Mouse (Mus musculus) cerebellum, adult 9-11 months (tissue): ENCODE measurements around the gene Timp2.
A peak's percentile ranks its signal among the peaks of the same experiment; 100 is the strongest.
"Not testable (repeated sequence)": the region's sequence is repeated elsewhere in the genome, so short reads cannot be mapped to it uniquely, and the experiment has no call there.

ENCODE experiments used
- DNase-seq: peaks from one replicate; pipeline ENCODE4 v3.0.0; 2022

The Timp2 gene

DNA sequence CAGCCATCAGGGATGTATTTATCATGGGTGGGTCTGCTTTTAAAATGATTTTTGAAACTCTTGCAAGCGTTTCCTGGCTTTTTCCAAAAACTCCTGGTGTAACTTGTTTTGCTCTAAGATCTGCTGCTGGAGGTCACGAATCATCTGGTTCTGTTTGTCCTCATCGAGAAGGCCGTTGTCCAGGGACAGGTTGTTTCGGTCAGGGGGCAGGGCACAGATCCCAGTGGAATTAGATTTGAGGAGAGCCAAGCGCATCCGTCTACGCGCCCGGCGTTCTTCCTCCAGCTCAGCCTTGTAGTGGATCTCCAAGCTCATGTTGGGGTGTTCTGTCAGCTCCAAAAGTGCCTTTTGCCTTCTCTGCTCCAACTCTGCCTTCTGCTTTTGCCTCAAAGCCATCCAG, 23.2 kb downstream of the Timp2 start:
- DNase-seq = no peak

DNA sequence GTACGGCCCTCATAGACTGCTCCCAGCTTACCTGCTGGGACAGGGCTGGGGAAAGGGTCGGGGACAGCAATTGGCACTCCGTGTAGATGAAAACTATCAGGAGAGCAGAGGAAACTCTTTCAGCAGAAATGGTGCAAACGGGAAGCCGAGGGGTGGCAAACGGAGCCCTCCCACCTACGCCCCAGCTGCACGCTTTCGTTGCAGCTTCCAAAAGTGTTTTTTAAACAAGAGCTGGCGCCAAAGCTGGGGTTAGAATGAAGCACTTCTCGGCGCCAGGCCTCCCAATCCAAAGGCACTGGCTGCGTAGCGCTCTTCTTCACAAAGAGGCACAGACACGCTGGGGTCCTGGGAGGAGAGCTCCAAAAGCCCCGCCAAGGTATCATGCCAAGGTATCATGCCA, 24.8 kb downstream of the Timp2 start:
- DNase-seq = no peak

DNA sequence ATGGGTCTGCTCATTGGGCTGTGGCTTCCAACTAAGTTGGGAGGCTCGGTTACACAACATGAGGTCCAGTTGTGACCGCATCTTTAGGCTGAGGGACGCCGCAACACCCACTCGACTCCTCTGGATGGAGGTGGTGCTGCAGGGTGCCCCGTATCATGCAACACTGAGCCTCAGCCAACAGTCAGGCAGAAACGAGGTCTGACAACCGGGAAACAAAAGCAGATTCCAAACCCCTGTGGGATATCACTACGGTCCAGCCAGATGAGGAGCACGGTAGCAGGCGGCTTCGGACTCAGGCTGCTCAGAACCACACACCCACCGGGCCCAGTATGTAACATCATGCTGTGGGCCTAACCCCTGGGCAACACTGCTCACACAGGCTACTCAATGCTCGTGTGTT, 25.2 kb downstream of the Timp2 start:
- no peak for DNase-seq

DNA sequence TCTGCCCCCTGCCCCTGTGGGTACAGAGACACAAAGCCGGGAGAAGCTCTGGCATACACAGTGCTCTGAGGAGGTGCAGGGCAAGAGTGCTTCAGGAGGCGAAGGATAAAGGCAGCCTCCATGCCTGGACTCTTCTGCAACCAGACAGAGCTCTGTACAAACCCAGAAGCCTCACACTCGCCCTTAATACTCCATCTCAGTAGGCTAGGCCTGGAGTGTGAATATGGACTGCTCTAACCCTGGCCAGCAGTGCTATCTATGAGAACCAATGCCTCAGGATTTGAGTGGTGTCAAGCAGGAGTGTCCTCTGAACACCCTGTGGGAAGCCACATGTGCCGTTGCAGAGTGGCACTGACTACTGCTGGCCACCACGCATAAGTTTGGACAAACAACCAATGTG, 26.6 kb downstream of the Timp2 start:
- no peak for DNase-seq

DNA sequence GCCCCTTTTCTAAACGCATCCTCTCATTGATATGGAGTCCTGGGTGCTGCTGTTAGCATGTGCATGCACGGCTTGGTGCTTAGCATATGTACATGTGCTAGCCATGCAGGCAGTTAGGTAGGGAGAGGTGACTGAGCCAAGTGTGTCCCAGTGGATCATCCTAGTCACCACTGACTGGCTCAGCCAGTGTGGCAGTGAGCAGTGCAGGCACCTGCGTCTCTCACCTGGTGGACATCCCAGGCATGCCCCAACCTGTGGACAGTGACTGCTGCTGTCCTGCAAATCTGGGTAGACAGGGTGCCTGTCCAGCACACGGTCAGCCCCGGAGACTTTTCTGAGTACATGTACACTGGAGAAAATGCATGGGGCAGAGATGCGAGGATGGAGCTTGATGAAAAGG, 27.0 kb downstream of the Timp2 start:
- no peak for DNase-seq

DNA sequence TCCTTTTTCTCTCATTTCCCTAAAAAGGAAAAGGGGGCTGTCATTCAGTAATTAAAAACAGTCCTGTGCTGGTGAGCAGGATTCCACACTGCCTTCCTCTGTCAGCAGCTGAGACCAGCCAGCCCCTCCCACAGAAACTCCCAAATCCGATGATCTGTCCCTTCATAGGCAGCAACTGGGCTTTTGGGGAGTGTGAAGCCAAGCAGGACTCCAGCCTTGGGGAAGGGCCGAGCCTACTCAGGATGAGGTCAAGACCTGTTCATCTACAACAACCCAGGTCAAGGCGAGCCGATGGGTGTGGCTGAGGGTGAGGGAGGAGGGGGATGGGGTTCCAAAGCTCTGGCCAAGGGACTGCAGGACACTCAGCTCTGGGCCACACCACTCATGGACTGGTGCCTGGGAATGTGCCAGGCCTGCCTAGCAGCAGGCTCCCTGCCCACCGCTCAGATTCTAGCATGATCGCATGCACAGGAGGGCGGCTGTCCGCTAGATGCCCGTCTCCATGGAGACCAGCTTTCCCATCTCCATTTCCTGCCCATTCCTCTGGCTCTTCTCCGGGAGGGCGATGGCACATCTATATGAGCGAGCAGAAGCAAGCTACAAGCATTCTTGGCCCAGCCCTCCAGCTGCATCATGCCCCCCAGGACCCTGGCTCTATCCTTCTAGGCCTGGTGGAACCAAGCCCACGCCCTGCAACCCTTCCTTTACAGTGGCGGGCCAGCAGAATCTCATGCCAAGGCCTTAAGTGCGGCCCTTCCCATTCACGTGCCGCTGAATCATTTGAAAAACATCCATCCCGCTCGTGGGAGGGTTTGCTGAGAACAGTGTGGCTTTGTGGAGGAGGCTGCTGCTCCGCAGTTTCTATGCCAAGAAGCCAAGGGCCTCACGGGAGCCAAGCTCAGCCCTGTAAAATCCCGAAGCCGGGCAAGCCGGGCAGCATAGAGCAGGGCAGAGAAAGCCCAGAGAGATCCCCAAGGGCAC, 28.3 kb downstream of the Timp2 start:
- peak; percentile 70 for DNase-seq

DNA sequence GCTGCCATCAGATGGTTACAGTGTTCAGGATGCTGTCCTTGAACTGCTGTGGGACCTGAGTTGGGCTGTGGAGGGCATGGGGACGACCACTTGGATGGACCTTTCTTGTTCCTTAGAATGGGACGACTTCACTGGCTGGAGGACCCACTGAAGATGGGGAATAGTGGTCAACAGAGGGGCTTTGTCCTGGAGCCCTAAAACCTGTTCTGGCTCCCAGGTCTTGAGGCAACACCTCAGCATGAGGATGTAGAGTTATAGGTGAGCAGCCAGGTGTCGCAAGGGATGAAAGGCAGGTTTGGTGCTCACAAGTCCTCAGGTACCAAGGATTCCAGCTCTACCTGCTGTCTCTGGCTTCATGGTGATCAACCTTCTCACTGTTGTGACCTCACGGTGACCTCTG, 29.0 kb downstream of the Timp2 start:
- no peak for DNase-seq

DNA sequence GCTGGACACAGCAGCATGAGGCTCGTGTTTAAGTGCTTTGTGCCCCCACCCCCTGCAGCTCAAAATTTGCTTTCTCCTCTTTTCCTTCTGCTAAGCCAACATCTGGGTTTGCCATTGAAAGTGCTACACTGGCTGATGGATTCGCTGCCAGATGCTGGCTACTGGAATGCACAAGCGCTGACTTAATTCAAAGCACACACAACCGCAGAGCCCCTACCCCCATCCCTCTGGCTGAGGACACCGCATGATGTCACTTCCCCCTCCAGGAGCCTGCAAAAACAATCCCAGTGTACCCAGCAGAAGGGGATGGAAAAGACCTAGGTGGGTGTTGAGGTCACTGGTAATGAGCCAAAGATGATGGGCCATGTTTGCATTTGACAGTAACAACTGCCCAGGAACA, 31.0 kb downstream of the Timp2 start:
- DNase-seq = no peak

DNA sequence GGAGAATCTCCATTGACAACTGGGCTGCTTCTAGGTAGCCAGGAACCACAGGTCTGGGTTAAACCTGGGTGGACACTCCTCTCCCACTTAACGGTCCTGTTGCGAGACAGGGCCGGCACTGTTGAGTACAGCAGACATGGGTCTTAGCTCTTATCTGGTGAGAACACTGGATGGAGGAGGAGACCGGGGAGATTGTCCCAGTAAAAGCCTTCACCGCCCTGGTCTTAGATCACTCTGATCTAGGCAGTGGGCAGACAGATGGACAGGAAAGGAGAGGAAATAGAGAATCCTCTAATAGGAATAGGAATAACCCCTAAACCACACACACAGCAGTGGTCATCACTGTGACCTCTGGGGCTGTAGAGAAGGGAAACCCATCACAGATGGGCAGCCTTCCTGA, 31.6 kb downstream of the Timp2 start:
- no peak for DNase-seq

DNA sequence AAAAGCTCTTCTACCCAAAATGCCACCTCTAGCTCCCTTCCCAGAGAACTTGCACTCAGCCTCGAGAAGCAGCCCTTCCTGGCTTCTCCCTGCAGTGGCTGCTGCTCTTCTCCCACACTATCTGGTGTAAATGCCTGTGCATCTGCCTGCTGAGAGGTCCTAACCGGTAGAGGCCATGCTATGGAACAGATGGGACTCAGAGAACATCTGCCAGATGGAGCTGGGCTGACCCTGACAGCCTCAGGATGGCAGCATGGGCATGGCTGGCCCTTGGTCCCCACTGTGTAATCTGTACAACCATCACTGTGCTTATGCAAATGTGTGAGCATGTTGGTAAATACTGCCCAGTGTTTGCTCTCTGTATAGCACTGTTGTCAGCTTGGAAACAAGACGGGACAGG, 32.9 kb downstream of the Timp2 start:
- no peak for DNase-seq

DNA sequence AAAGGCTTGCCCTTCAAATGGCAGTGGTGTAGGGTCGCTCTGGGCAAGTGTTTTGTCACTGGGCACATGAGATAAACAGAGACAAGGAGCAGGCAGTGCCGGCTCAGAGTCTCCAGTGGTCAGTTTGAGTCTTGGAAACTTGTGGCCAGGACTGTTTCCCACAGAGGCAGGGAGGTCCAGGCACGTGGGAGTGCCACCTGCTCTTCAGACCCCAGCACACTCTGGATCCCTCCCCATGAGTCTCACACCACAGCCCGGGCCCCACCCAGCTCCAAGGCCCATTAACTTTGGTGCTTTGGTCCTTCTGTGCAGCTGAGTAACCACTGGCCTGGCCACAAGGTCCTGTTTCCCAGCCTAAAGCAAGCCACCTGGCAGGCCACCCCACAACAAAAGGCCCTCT, 33.6 kb downstream of the Timp2 start:
- no peak for DNase-seq

DNA sequence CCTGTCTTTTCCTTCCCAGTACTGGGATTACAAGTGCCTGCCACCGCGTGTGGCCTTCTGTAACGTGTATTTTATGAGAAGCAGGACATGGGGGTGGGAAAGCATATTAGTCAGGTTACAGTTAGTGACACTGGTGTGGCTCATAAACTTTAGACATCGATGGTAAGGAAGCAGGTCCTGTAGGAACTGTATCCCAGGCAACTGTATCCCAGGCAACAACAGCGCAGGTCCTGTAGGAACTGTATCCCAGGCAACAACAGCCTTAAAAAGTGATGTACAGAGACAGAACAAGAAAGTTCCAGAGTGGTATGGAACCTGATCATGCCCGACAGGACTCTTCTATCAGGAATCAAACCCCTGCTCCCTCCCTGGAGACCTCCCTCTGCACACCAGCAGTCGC, 34.0 kb downstream of the Timp2 start:
- no peak for DNase-seq

DNA sequence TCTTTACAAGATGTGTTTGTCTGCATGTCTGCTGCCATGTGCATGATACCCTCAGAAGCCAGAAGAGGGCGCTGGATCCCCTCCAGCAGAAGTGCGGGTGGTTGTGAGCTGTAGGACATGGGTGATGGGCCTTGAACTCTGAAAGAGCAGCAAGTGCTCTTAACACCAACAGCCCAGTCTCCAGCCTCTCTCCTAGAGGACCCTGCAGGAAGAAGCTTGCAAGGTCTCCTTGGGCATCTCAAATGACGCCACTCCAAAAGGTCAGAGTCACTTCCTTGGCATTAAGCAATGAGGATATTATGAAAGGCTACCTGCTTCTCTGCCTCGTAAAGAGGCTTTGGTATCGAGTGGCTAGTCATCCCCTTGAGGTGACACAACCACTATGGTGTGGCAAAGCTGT, 36.9 kb downstream of the Timp2 start:
- DNase-seq = no peak

DNA sequence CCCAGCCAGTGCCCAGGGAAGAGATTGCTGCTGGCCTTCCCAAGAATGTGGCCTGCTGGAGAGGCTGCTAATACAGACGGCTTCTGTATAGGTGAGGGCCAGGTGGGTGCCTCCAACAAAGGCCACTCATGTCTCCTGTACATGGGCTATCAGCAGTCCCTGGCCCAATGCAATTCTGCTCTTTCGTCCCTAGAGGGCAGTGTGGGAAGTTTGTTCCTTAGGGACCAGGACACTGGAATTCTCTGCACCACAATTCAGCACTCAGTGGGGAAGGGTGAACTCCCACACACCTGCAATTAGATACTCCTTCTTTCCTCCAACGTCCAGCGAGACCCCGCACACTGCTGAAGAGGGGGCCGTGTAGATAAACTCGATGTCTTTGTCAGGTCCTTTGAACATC, 38.4 kb downstream of the Timp2 start:
- peak; percentile 39 for DNase-seq

DNA sequence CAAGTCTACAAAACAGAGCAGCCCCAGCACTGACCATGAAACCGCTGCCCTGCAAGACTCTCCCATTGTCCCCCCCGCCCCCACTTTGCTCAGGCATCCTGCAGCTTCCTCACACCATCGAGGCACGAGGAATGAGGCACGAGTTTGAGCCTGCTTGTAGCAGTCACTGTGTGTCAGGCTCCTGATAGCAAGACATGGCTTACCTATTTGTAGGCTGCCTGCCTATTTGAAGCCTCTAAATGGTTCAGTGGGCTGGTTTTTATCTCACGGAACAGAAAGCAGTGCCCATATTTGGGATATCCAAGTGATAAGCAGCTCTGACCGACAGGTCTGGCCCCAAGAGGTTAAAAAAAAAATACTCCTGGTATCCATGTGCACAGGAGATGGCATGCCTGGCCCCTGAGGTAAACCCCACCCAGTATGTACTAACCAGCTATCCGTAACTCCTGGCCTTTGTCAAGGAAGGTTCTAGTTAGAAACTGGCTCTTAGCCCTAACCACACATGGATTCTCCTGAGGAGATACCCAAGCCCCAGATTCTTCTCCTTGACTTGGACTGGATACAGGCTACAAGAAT, 39.2 kb downstream of the Timp2 start:
- DNase-seq = no peak

DNA sequence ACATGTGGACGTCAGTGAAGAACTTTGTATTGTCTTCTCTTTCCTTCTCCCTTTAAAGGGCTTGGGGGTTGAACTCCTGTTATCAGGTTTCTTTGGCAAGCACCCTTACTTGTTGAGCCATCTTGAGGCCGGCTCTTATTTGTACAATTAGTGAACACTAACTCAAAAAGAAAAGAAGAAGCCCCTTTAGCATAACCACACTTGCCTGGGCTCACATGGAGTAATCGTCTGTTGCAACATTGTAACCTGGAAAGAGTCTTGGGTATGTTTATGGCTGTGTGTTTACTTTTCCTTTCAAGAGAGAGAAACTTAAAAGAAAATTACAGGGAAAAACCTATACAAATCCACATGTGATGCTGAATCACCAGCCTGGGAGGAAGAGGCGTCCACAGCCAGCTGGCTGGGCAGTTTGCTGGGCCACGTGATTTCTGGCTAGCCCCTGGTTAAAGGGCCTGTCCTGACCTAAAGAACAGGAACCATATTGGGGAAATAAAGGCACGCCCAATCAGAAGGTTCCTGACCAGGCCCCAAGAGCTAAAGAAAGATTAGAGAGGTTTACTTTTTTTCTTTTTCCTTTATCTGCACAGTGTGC, 43.3 kb downstream of the Timp2 start:
- no peak for DNase-seq

DNA sequence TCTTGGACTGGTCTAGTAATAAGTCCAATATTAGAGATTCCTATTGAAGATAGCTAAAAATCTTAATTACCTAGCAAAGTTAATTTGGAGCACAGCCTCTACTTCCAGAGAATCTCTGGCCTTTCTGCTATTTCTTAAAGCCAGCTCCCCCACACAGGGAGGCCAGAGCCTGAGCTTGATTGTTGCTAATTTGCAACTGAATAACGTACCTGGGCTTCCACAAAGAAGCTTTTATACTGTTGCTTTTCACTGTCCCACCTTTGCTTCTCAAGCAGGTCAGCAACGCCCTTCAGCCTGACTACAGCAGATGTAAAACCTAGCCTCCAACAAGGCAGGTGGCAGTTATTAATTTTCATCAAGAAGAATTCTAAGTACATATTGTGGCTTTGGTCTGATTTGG, 47.6 kb downstream of the Timp2 start:
- DNase-seq = not testable (repeated sequence)

DNA sequence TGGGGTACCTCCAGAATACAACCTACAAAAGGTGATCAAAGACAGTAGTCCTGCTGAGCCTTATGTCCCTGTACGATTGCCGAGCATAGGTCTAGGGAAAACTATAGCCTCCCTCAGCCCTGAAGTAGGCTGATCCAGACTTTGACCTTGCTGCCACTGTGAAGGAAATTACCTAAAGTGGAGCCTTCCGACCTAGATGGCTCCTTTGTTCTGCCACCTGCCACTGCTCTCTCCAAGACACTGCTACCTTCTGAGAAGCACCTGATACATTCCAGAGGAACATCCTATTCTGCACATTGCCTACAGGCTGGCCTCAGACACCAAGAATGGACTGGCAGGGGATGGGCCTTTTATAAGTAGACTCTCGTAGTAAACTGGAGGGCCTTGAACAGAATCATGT, 51.6 kb downstream of the Timp2 start:
- not testable (repeated sequence) for DNase-seq

DNA sequence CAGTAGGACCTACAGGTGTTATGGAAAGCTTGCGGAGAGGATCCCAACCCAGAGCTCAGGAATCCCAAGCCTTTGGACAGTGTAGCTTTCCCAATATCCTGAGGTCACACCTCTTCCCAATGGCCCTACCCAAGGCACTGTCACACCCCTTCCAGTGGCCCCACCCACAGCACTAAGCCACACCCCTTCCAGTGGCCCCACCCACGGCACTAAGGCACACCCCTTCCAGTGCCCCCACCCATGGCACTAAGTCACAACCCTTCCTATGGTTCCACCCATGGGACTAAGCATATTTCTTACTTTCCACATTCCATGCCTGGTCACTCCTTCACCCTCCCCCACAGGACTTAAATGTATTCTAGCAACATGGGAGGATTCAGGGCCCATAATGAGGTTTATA, 56.7 kb downstream of the Timp2 start:
- no peak for DNase-seq

DNA sequence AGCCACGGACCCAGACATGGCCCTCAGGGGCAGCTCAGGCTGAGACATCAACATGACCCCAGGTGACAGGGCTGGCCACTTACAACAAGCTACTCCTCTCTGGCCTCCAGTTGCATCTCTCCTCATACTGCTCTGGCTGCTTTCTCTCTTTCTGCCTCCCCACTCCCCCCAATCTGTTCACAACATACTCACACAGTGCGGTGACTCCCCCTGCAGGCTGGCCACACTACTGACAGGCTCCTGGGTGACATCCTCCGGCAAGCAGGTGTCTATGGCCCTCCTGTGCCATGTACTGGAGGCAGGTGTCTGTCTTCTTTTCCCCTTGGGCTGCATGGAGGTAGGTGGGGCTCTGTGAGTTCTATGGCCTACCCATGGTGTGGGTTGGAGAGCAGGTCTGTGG, 57.6 kb downstream of the Timp2 start:
- no peak for DNase-seq

DNA sequence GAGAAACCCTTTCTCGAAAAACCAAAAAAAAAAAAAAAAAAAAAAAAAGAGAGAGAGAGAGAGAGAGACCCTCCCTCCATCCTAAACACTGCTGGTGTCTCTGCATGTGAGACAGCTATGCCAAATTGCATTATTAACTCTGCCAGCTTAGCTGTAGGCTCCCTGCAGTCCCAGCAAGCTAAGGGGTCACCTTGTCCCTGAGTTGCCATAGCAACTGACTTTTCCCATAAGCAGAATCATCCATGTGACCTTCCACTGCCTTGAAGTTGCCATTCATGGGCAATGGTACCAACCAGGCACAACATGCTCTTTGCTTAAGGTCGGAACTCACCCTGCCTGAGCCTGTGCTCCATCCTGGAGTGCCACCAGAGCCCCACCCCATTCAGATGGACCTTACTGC, 60.5 kb downstream of the Timp2 start:
- DNase-seq = no peak

DNA sequence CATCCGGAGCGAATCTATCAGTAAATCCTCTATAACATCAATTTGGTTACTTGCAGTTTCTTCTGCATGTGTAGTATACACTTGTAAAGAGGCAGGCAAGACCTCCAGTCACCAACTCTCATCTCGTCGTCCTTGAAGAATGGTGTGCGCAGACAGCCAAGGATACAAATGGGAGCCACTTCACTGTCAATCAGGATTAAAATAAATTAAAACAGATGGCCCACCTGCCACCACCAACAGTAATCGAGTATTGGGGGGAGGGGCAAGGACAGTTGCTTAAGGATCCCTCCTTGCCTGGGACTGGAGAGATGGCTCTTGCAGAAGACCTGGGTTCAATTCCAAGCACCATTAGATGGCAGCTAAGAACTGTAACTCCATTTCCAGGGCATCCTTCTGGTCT, 62.9 kb downstream of the Timp2 start:
- DNase-seq = no peak

DNA sequence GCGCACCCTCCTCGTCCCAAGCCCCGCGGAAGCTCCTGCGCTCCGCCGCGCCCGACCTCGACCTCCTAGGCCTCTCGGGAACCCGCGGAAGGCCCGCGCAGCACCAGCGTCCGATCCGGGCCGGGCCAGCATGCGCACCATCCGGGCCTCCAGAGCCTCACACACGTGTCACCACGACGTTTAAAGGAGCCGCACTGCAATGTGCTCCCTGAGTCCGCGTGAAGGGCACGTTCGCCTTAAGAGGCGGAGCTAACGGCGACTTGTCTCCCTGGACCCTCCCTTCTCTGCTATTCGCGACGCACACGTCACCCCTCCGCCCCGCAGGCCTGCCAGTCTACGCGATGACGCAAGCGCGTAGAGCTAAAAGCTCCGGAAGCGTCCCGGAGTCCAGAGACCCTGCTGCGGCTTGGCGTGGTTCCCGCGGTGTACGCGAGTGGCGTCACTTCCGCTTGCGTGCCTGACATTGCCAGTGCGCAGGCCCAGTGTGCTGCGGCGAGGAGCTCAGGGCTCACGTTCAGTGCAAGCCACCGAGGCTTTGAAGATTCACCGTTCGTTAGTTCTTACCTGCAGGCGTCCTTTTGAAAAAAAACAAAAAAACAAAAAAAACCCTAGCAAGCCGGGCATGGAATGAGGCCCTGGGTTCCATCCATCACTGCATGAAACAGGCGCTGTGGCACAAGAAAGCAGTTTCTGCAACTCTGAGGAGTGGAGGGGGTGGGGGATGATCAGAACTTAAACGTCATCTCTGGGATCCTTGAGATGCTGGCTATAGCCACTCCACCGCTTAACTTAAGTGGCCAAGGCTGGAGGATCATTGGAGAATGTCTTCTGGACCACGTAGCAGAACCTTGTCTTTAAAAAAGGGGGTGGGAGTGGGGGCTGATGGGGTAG, 65.3 kb downstream of the Timp2 start, which contains the start of gene Usp36:
Usp36 (minus strand) TSS at position 246 of the 891 bp plus-strand sequence.
- DNase-seq = peak; percentile 100
